Mouse (Mus musculus): ENCODE data around the gene Hba-a2.
"Not testable (repeated sequence)": the region's sequence is repeated elsewhere in the genome, so short reads cannot be mapped to it uniquely, and the experiment has no call there.

Gene Hba-a2

GRCm38 (mm10) chr11:32281416-32282144, 14.7 kb upstream of the Hba-a2 start:
- intact Hi-C loops (cut with DNase I), result no loop called here

GRCm38 (mm10) chr11:32283091-32283777, 13.1 kb upstream of the Hba-a2 start, which contains the start of gene Hba-a1:
Gene Hba-a1 (plus strand): TSS chr11:32283511.
- intact Hi-C loops (cut with DNase I), result not testable (repeated sequence)

- intact Hi-C loops (cut with DNase I), result not testable (repeated sequence)
These were observed 11.7 kb upstream of the Hba-a2 start for GRCm38 (mm10) chr11:32284582-32284981.

- intact Hi-C loops (cut with DNase I), result loop anchor here (5.0 kb wide), 1 partner anchor 103 kb away; no protein-coding TSS in a partner anchor
These were observed 11.1 kb upstream of the Hba-a2 start for GRCm38 (mm10) chr11:32285031-32285775.

GRCm38 (mm10) chr11:32285887-32286286, 10.4 kb upstream of the Hba-a2 start:
- intact Hi-C loops (cut with DNase I), result loop anchor here (5.0 kb wide), 1 partner anchor 104 kb away; no protein-coding TSS in a partner anchor

- intact Hi-C loops (cut with DNase I), result loop anchor here (5.0 kb wide), 1 partner anchor 105 kb away; no protein-coding TSS in a partner anchor
These were observed 9.4 kb upstream of the Hba-a2 start, which contains the start of gene Hbq1b for GRCm38 (mm10) chr11:32286695-32287492. Gene Hbq1b (plus strand): TSS chr11:32286965.

- intact Hi-C loops (cut with DNase I), result loop anchor here (5.0 kb wide), 1 partner anchor 105 kb away; no protein-coding TSS in a partner anchor
These were observed 8.8 kb upstream of the Hba-a2 start for GRCm38 (mm10) chr11:32287493-32287825.

- intact Hi-C loops (cut with DNase I), result not testable (repeated sequence)
These were observed 3.5 kb upstream of the Hba-a2 start for GRCm38 (mm10) chr11:32292819-32293218.

GRCm38 (mm10) chr11:32293479-32293878, 2.8 kb upstream of the Hba-a2 start:
- intact Hi-C loops (cut with DNase I), result not testable (repeated sequence)

- intact Hi-C loops (cut with DNase I), result not testable (repeated sequence)
These were observed 1.1 kb downstream of the Hba-a2 start for GRCm38 (mm10) chr11:32297417-32297816.

GRCm38 (mm10) chr11:32297866-32298531, 1.7 kb downstream of the Hba-a2 start:
- intact Hi-C loops (cut with DNase I), result no loop called here

GRCm38 (mm10) chr11:32298532-32298918, 2.2 kb downstream of the Hba-a2 start:
- intact Hi-C loops (cut with DNase I), result no loop called here

- intact Hi-C loops (cut with DNase I), result not testable (repeated sequence)
These were observed 3.6 kb downstream of the Hba-a2 start, which contains the start of gene Hbq1a for GRCm38 (mm10) chr11:32299865-32300264. Gene Hbq1a (plus strand): TSS chr11:32300069.

GRCm38 (mm10) chr11:32300279-32301267, 4.3 kb downstream of the Hba-a2 start:
- intact Hi-C loops (cut with DNase I), result no loop called here

GRCm38 (mm10) chr11:32301506-32301905, 5.2 kb downstream of the Hba-a2 start:
- intact Hi-C loops (cut with DNase I), result no loop called here

GRCm38 (mm10) chr11:32302824-32303419, 6.6 kb downstream of the Hba-a2 start:
- intact Hi-C loops (cut with DNase I), result no loop called here

- intact Hi-C loops (cut with DNase I), result no loop called here
These were observed 7.2 kb downstream of the Hba-a2 start for GRCm38 (mm10) chr11:32303455-32303854.

GRCm38 (mm10) chr11:32307006-32307405, 10.7 kb downstream of the Hba-a2 start:
- intact Hi-C loops (cut with DNase I), result no loop called here

GRCm38 (mm10) chr11:32309446-32309845, 13.2 kb downstream of the Hba-a2 start:
- intact Hi-C loops (cut with DNase I), result no loop called here
